Mouse (Mus musculus) liver, postnatal 0 days (tissue): ENCODE data around the gene Ptpn6. TPM values are rescaled to one million over a fixed set of nuclear protein-coding genes. Genes with fewer than 3 reads are reported as not detected.

ENCODE experiments used
- ATAC-seq: fragments of 200-750 bp; cut with Nextera tagmentation; 2 replicates; pipeline ENCODE4 v1.8.0; 2017; ENCODE audit warnings: mild to moderate bottlenecking, moderate library complexity
- DNase-seq: peaks from one replicate; pipeline ENCODE4 v3.0.0-alpha.2; 2016
- H3K27ac ChIP-seq: fragments of 300-500 bp; sonication (generic); 2 replicates; pipeline ENCODE4 v1.5.1; 2014; ENCODE audit warnings: antibody characterized with exemption, moderate library complexity, mild to moderate bottlenecking, low read depth
- H3K27me3 ChIP-seq: fragments of 300-500 bp; sonication (generic); 2 replicates; pipeline ENCODE4 v1.6.1; 2014; ENCODE audit warnings: low read length, control low read depth, mixed read lengths; ENCODE audit not compliant: insufficient read depth
- H3K36me3 ChIP-seq: fragments of 300-500 bp; sonication (generic); replicated peaks from 2 replicates; pipeline ENCODE4 v1.6.1; 2014; ENCODE audit warnings: mild to moderate bottlenecking, control low read depth, low read length, moderate library complexity, mixed read lengths; ENCODE audit not compliant: insufficient read depth
- H3K4me1 ChIP-seq: fragments of 300-500 bp; sonication (generic); 2 replicates; pipeline ENCODE4 v1.6.1; 2014; ENCODE audit warnings: antibody characterized with exemption, mild to moderate bottlenecking, control low read depth; ENCODE audit not compliant: insufficient read depth
- H3K4me2 ChIP-seq: fragments of 300-500 bp; sonication (generic); 2 replicates; pipeline ENCODE4 v1.6.1; 2014; ENCODE audit warnings: low read depth, mild to moderate bottlenecking, low read length, moderate library complexity, mixed read lengths
- H3K4me3 ChIP-seq: fragments of 300-500 bp; sonication (generic); 2 replicates; pipeline ENCODE4 v1.5.1; 2014; ENCODE audit warnings: low read depth, low read length
- H3K9ac ChIP-seq: fragments of 300-500 bp; sonication (generic); replicated peaks from 2 replicates; pipeline ENCODE4 v1.6.1; 2014; ENCODE audit warnings: mild to moderate bottlenecking, moderate library complexity
- H3K9me3 ChIP-seq: fragments of 300-500 bp; sonication (generic); 2 replicates; pipeline ENCODE4 v1.6.1; 2016; ENCODE audit warnings: mild to moderate bottlenecking, control low read depth, low read length, mixed read lengths
- CTCF ChIP-seq: sonication (generic); IDR thresholded peaks from 2 replicates; pipeline ENCODE4 v1.5.1; 2016; ENCODE audit warnings: antibody characterized with exemption, low read depth
- EP300 ChIP-seq: IDR thresholded peaks from 2 replicates; pipeline ENCODE4 v1.6.1; 2016; ENCODE audit warnings: antibody characterized with exemption, low read depth, mild to moderate bottlenecking
- WGBS: fragments of 180-500 bp; shearing (Covaris S2); extraction: QIAGEN DNeasy Blood & Tissue Kit; methylation state at CpG from one replicate; pipeline ENCODE4 v1.1.7; 2014; ENCODE audit not compliant: insufficient replicate concordance; 5-methylcytosine and 5-hydroxymethylcytosine counted together
- polyA plus RNA-seq: library from polyadenylated mRNA; unstranded; fragments of >200 nt; fragmentation: Nextera tagmentation; extraction: Ambion mirVana; gene quantifications from 2 replicates; pipeline ENCODE4 v1.2.1, GENCODE M21; 2015

Ptpn6 gene
- polyA plus RNA-seq, 1 experiment from 2014 or later, result 45.1 TPM

DNA sequence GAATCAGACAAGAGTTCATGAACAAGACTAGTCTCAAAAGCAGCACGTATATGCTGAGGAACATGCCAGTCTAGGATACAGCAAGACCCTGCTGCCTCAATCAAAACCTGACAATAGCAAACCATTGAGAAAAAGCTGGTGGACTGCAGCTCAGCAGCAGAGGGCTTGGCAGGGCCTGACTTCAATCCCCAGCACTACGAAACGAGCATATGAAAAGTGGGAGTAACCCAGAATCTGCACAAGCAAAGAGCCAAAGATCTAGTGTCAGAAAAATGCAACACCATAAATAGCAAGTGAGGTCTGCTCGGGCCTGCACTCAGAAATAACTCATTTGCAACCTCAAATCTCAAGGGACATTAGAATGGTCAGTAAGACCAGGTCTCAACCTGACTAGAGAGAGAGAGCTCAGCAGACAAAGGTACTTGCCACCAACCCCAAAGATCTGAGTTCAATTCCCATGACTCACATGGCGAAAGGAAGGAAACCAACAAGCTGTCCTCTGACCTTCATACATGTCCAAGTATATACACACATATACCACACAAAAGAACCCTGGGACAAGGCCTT, 32.4 kb downstream of the Ptpn6 start:
- DNase-seq (no peak), ATAC-seq (no peak)
- TF ChIP-seq CTCF (no peak), EP300 (no peak)
- 80% methylated on average over 5 of the region's 5 CpGs for WGBS
- Histone ChIP-seq H3K4me2 (no peak overlapping the region), H3K36me3 (peaks cover 58% of the 10 kb centered on the region), H3K4me1 (peaks cover 20% of the 10 kb centered on the region), H3K27ac (no peak overlapping the region), H3K9ac (no peak overlapping the region), H3K27me3 (no peaks in the 10 kb centered on the region), H3K9me3 (no peaks in the 10 kb centered on the region), H3K4me3 (no peak overlapping the region)

DNA sequence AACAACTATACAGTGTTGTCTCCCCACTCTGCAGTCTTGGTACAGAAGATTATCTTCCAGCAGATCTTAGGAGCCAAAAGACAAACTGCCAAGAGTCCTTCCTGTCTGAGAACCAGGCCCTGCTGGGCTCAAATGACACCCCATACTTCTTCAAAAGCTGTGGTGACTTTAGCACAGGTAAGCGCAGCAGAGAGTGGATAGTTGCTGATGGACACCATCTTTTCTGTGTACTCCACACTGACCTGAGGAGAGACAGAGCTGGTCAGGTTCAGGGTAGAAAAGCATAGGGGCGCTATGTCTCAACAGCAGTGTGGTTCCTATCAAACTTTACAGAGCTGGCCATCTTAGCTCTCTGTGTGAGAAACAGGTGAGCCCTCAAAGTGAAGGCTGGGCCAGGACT, 34.1 kb downstream of the Ptpn6 start:
- peaks cover 65% of the 10 kb centered on the region for H3K36me3 ChIP-seq

DNA sequence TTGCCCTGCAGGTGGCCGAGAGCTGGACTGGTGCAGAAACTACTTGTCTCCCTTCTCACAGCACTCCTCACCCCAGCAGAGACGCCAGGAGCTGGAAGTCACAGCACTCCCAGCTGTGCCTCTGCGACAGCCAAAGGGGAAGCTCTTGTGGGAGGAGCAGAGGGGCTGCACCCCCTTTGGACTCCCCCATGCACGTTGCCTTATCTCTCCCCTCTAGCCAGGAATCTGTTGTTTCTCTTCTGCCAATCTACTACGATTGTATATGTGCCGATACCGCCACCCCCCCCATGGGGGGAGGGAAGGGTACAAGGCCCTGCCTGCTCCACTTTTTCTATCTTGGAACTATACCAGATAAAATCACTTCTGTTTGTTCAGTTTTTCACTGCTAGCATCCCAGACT, 34.7 kb downstream of the Ptpn6 start:
- no peak overlapping the region for H3K27ac ChIP-seq
- no peaks in the 10 kb centered on the region for H3K9me3 ChIP-seq
- H3K27me3 ChIP-seq, result no peaks in the 10 kb centered on the region
- no peak overlapping the region for H3K9ac ChIP-seq
- H3K36me3 ChIP-seq, result peaks cover 72% of the 10 kb centered on the region
- WGBS, result 58% methylated on average over 7 of the region's 7 CpGs
- H3K4me3 ChIP-seq, result no peak overlapping the region
- no peak for ATAC-seq
- H3K4me1 ChIP-seq, result peaks cover 13% of the 10 kb centered on the region
- TF ChIP-seq CTCF (no peak), EP300 (no peak)
- H3K4me2 ChIP-seq, result no peak overlapping the region
- DNase-seq, result no peak

More for the DNA sequence above, 34.1 kb downstream of the Ptpn6 start:
- ATAC-seq (no peak), DNase-seq (no peak)
- no peak overlapping the region for H3K4me3 ChIP-seq
- peaks cover 10% of the 10 kb centered on the region; the same call in 1 of the 2 replicates for H3K4me1 ChIP-seq
- no peaks in the 10 kb centered on the region for H3K27me3 ChIP-seq
- no peak overlapping the region for H3K4me2 ChIP-seq
- H3K27ac ChIP-seq, result no peak overlapping the region
- WGBS, result 93% methylated on average over 2 of the region's 2 CpGs
- H3K9ac ChIP-seq, result no peak overlapping the region
- no peaks in the 10 kb centered on the region for H3K9me3 ChIP-seq
- TF ChIP-seq EP300, result no peak
- TF ChIP-seq CTCF, result no peak

DNA sequence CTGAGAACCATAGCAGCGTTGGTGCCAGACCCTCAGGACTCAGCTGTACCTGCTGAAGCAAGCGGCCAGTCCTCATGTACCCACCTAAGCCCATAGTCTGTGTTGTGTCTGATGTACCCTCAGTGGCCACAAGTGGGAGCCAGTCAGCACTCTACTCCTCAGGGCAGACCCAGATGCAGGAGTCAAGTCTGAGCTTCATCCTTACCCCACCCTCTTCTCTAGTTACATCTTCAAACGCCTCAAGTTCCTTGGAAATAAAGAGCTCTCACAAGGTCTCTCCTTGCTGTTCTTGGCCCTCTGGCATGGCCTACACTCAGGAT, 35.8 kb downstream of the Ptpn6 start:
- no peak for TF ChIP-seq EP300
- peak; percentile 89 for TF ChIP-seq CTCF
- WGBS, result 54% methylated on average over 3 of the region's 3 CpGs
- peaks cover 77% of the 10 kb centered on the region for H3K36me3 ChIP-seq
- H3K4me1 ChIP-seq, result peaks cover 11% of the 10 kb centered on the region
- no peak overlapping the region for H3K4me3 ChIP-seq
- ATAC-seq (no peak), DNase-seq (peak; percentile 71)
- no peaks in the 10 kb centered on the region for H3K9me3 ChIP-seq
- no peak overlapping the region for H3K27ac ChIP-seq
- no peak overlapping the region for H3K9ac ChIP-seq
- no peak overlapping the region for H3K4me2 ChIP-seq
- H3K27me3 ChIP-seq, result no peaks in the 10 kb centered on the region

DNA sequence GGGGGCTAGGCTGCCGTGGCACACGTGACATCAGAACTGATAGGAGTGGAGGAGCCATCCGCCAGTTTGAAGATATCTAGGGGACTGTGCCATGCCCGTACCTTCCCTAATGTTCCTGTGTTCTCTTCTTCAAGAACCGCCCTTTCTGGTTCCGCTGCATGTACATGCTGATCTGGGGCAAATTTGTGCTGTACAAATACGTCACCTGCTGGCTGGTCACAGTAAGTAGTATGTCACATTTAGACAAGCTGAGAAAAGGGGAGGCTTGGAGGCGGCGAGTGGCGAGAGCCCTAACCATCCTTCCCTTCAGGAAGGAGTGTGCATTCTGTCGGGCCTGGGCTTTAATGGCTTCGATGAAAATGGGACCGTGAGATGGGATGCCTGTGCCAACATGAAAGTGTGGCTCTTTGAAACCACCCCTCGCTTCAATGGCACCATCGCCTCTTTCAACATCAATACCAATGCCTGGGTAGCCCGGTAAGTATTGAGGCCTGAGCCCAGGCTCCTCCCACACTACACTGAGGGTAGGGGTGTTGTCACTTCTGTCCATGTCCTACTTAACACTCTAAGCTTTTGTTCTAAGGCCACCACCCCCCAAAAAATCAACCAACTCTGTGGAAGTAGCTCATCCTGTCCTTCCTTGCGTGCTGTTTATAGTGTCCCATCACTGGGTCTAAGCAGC, 36.3 kb downstream of the Ptpn6 start:
- peaks cover 11% of the 10 kb centered on the region for H3K4me1 ChIP-seq
- no peak overlapping the region for H3K4me3 ChIP-seq
- ATAC-seq (no peak), DNase-seq (no peak)
- TF ChIP-seq CTCF (peak; percentile 33), EP300 (no peak)
- no peak overlapping the region for H3K27ac ChIP-seq
- H3K9me3 ChIP-seq, result no peaks in the 10 kb centered on the region
- no peak overlapping the region for H3K4me2 ChIP-seq
- H3K36me3 ChIP-seq, result peaks cover 72% of the 10 kb centered on the region
- H3K9ac ChIP-seq, result no peak overlapping the region
- no peaks in the 10 kb centered on the region for H3K27me3 ChIP-seq
- 87% methylated on average over 17 of the region's 17 CpGs for WGBS

DNA sequence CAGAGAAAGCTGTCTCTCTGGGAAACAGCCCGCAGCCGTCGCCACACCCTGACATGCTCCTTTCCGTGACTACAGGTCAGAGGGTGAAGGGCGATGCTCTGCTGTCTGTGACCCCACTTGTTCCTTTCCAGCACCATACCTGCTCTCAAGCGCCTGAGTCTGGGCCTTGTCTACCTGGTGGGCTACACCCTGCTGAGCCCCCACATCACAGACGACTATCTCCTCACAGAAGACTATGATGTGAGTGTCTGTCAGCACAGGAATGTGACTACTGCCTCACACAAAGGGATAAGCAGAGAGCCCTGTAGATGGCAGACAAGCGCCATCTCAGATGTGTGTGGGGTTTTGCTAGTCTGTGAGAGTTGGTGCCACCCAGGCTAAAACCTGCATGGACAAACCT, 37.2 kb downstream of the Ptpn6 start:
- WGBS, result 83% methylated on average over 8 of the region's 8 CpGs
- TF ChIP-seq CTCF (peak; percentile 41), EP300 (no peak)
- H3K27ac ChIP-seq, result peak overlapping the region; percentile 82
- H3K9ac ChIP-seq, result no peak overlapping the region
- peaks cover 11% of the 10 kb centered on the region for H3K4me1 ChIP-seq
- H3K27me3 ChIP-seq, result no peaks in the 10 kb centered on the region
- DNase-seq (no peak), ATAC-seq (no peak)
- no peak overlapping the region for H3K4me2 ChIP-seq
- H3K36me3 ChIP-seq, result peaks cover 70% of the 10 kb centered on the region
- H3K4me3 ChIP-seq, result no peak overlapping the region
- no peaks in the 10 kb centered on the region for H3K9me3 ChIP-seq
